Mouse (Mus musculus): ENCODE results near the gene Akap5. TPM values are rescaled to one million over a fixed set of nuclear protein-coding genes. Genes with fewer than 3 reads are reported as not detected.

Gene Akap5
- total RNA-seq (2021): 10 to 100 TPM; 29.9 to 37.0 TPM

- intact Hi-C loops (cut with DNase I): no loop called here
- DNase-seq: peak; percentile 85
Observed at GRCm38 (mm10) chr12:76324679-76325431, at the start of gene Akap5. Gene Akap5 (plus strand): TSS chr12:76324891.

- DNase-seq: no peak
- intact Hi-C loops (cut with DNase I): no loop called here
Observed at GRCm38 (mm10) chr12:76278209-76278608, 46.5 kb upstream of the Akap5 start.

GRCm38 (mm10) chr12:76280556-76280955, 44.1 kb upstream of the Akap5 start:
- intact Hi-C loops (cut with DNase I): no loop called here
- DNase-seq: no peak

GRCm38 (mm10) chr12:76281111-76281660, 43.5 kb upstream of the Akap5 start:
- DNase-seq: no peak
- intact Hi-C loops (cut with DNase I): no loop called here

GRCm38 (mm10) chr12:76282132-76282531, 42.6 kb upstream of the Akap5 start:
- peak; percentile 53 for DNase-seq
- intact Hi-C loops (cut with DNase I): no loop called here

- DNase-seq: peak; percentile 61
- intact Hi-C loops (cut with DNase I): no loop called here
Observed at GRCm38 (mm10) chr12:76282532-76283173, 42.0 kb upstream of the Akap5 start.

GRCm38 (mm10) chr12:76285418-76285817, 39.3 kb upstream of the Akap5 start:
- intact Hi-C loops (cut with DNase I): no loop called here
- no peak for DNase-seq

GRCm38 (mm10) chr12:76287986-76288385, 36.7 kb upstream of the Akap5 start:
- no peak for DNase-seq
- intact Hi-C loops (cut with DNase I): no loop called here

- no peak for DNase-seq
- intact Hi-C loops (cut with DNase I): no loop called here
Observed at GRCm38 (mm10) chr12:76288494-76288893, 36.2 kb upstream of the Akap5 start.

GRCm38 (mm10) chr12:76289428-76289827, 35.3 kb upstream of the Akap5 start:
- no peak for DNase-seq
- intact Hi-C loops (cut with DNase I): no loop called here

- intact Hi-C loops (cut with DNase I): no loop called here
- no peak for DNase-seq
Observed at GRCm38 (mm10) chr12:76290271-76290670, 34.4 kb upstream of the Akap5 start.

- intact Hi-C loops (cut with DNase I): no loop called here
- DNase-seq: peak; percentile 66
Observed at GRCm38 (mm10) chr12:76293192-76293591, 31.5 kb upstream of the Akap5 start.

- no peak for DNase-seq
- intact Hi-C loops (cut with DNase I): no loop called here
Observed at GRCm38 (mm10) chr12:76297830-76298229, 26.9 kb upstream of the Akap5 start.

GRCm38 (mm10) chr12:76299361-76299906, 25.3 kb upstream of the Akap5 start:
- intact Hi-C loops (cut with DNase I): no loop called here
- no peak for DNase-seq

- DNase-seq: no peak
- intact Hi-C loops (cut with DNase I): no loop called here
Observed at GRCm38 (mm10) chr12:76300367-76300766, 24.3 kb upstream of the Akap5 start.

GRCm38 (mm10) chr12:76303474-76303873, 21.2 kb upstream of the Akap5 start:
- DNase-seq: peak; percentile 50
- intact Hi-C loops (cut with DNase I): no loop called here

- intact Hi-C loops (cut with DNase I): no loop called here
Observed at GRCm38 (mm10) chr12:76304199-76304598, 20.5 kb upstream of the Akap5 start.

GRCm38 (mm10) chr12:76305107-76305506, 19.6 kb upstream of the Akap5 start:
- no peak for DNase-seq
- intact Hi-C loops (cut with DNase I): no loop called here

More at GRCm38 (mm10) chr12:76304199-76304598, 20.5 kb upstream of the Akap5 start:
- peak; percentile 32 for DNase-seq

- intact Hi-C loops (cut with DNase I): no loop called here
- DNase-seq: no peak
Observed at GRCm38 (mm10) chr12:76306852-76307561, 17.7 kb upstream of the Akap5 start.

GRCm38 (mm10) chr12:76307964-76308363, 16.7 kb upstream of the Akap5 start:
- no peak for DNase-seq

GRCm38 (mm10) chr12:76308436-76308835, 16.3 kb upstream of the Akap5 start:
- intact Hi-C loops (cut with DNase I): no loop called here
- no peak for DNase-seq

More at GRCm38 (mm10) chr12:76307964-76308363, 16.7 kb upstream of the Akap5 start:
- intact Hi-C loops (cut with DNase I): no loop called here

Measured in left cerebral cortex, postnatal 4 days (tissue).